Mouse (Mus musculus) retina, postnatal 7 days (tissue): ENCODE measurements around the gene Cdkl4.

Experiments used
- DNase-seq: peaks from one replicate; pipeline ENCODE4 v3.0.0-alpha.2; 2012; ENCODE audit warnings: low read depth, low spot score

Gene Cdkl4

DNA sequence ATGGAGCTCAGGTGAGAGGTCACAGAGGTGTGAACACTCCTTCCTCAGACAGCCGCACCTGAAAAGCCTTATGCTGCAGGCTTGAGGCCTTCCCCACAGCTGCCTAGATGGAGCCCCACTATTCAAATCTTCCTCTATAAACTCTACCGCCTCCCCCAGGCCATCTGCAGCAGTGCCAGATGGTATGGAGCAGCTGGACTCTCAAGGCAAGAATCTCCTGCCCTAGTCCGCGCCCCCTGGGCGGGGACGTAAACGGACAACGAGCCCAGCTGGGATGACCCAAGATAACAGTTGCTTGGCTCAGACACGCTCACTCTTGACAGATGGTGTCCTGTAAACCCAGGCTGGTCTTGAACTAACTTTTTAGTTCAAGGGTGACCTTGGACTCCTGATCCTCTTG is 60.4 kb downstream of the Cdkl4 start:
- DNase-seq: no peak

DNA sequence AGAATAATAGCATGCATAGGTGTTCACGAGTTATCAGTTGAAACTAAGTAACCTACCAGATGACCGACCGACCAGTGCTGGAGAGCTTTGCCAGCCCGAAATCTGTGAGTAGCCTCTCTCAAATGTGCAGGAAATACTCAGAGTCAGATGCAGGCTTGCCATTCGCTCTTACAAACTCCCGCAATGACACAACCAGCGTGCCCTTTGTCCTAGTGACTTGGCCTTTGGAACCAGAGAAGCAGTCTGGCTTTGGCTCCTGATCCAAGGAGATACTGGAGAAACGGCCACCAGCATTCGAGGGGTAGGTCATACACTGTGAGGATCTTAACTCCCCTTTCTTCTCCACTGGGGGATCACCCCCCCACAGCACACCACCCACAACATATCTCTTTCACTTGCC is 61.7 kb downstream of the Cdkl4 start:
- no peak for DNase-seq

DNA sequence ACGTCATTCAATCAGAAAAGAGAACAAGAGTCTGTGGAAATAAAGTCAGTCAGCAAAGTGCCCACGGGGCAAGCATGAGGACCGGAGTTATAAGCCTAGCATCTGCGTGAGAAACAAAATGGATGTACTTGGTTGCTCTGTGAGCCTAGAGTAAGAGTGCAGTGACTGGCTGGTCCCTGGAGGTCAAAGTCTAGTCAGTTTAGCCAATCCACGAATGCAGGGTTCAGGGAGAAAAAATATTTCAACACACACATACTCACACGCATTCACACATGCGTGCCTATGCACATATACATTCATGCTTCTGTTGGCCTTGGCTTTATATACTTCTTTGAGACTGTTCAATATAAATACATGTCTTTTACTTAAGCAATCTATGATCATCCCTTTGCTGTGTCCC is 62.1 kb downstream of the Cdkl4 start:
- no peak for DNase-seq

DNA sequence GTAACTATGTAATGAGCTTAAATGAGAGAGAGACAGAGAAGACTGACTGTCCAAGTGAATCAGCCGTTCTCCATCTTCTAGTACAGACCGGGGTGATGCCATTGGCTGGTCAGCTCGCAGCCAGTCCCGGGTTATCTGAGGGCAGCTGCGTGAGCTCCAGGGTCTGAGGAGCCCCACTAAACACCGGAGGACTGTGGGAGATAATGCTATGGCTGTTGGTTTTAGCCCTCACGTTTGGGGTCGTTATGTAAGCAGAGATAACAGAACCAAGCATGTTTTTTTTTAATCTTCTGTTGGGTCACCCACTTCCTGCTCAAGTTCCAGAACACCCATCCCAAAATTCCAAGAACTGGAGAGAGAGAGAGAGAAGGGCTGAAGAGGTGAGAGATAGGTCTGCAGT is 63.8 kb downstream of the Cdkl4 start:
- no peak for DNase-seq

DNA sequence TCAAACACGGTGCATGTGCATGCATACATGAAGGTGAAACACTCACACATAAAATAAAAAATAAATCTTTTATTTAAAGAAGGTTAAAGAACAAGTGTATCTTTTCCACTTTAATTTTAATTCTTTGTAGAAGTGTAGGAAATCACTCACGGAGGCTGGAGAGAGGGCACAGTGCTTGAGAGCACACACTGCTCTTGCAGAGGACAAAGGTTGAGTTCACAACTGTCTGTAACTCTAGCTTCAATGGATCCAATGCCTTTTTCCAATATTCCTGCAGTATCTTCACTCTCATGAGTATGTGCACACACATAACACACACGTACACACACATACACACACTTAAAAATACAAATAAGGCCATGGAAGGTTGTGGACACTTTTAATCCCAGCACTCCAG is 67.2 kb downstream of the Cdkl4 start:
- DNase-seq: no peak

DNA sequence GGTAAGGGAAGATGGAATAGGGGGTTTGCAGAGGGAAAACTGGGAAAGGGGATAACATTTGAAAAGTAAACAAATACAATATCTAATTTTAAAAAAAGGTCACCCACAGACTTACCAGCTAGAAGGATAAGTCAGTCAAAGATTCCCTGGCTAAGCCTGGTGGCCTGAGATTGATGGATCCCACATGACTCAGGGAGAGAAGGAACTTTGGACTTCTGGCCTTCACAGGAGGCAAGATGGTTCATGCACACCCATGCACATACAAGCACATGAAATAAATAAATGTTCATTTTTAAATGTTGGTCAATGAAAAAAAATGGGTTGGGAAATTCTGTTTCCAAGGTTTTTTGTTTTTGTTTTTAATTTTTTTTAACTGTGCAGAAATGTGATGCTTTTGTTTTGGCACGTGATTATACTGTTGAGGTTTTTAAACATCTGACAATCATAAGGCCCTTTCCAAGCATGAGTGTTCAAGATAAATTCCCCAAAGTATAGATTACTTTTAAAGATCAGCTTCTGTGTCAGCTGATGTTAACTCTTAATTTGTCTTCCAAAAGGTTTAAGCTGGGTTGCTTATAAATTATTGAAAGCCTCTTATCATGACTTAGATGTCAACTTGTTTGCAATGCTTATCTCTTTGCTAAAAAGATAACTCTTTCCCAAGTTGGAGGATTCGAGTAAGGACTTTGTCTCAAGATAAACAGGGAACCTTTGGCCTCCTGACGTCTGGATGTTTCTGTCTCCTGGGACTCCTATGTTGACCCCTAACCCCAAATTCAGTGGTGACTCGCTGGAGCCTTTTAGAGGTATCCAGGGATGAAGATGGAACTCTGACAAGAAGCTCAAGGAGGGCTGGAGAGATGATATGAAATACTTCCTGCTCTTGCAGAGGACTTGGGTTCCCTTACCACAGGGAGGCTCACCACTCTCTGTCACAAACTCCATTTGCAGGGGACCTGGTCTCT is 67.8 kb downstream of the Cdkl4 start:
- no peak for DNase-seq

DNA sequence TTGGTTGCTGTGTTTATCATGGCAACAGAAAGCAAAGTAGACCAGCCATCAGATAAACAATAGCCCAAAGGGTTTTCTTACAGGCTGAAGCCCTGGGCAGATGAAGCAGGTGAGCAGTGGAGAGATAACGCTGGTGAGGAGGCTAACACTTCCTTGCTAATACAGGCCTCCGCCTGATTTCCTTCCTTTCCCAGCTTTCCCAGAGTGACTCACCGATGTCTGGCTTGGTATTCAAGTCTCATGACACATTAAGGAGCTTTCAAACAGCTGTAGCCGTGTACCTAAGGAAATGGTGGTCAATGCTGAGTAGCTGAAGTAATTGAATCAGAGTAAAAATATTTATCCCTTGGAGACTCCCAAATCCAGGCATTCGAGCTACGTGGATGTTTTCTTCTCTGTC is 71.8 kb downstream of the Cdkl4 start:
- no peak for DNase-seq

DNA sequence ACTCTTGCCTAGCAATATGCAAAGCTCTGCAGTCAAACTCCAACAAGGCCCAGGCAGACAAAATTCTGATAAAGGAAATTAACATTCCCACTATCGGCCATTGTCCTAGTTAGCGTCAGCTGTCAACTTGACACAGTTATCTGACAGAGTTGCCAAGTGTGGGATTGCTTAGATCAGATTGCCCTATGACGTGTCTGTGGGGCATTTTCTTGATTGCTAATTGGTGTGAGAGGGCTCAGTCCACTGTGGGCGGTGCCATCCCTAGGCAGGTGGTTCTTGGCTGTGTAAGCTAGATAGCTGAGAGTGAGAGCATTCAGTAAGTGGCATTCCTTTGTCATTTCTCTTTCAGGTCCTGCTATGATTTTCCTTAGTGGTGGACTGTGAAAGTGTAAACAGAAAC is 72.3 kb downstream of the Cdkl4 start:
- DNase-seq: no peak

DNA sequence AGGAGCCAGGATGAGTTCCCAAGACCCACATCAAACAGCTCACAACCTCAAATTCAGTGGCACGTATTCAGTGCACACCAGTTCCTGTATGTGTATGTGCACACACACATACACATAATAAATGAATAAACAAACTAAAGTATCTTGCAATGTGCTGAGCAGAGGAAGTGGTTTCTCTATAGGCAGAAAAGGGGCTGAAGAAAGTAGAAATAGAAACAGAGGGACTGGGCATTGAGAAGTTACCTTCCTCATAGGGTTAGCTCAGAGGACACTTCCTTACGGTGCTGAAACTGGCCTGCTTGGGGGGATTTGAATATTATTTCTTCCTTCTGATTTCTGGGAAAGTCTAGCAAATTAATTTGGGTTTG is 75.8 kb downstream of the Cdkl4 start:
- DNase-seq: no peak

DNA sequence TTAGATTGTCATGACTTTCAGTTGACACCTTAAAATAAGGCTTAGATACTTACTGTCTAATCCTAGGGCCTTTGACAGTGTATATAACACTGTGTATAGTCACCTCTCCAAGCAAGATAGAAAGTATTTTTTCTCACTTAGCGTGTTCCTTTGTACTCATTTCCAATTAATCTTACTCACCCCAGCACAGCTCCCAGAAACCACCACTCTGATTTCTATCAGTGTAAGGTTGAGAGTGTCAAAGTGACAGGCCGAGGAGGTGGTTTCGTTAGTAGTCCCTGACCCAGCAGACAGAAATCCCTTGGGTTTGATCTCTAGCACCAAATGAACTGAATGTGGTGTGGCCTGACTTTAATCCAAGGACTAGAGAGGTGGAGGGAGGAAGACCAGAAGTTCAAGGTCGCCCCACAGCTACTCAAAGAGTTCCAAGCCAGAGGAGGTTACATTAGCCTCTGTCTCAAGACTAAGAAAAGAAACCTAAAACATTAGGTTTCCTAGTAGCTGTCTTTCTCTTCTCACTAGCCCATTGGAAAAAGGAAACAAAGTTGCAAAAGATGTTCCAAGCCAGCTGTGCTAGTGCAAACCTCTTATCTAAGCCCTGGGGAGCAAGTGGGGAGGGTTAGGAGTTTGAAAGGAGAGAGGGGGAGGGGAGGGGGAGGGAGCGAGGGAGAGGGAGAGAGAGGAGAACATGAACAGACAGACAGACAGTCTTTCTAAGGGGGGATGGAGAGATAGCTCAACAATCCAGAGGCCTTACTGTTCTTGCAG is 76.4 kb downstream of the Cdkl4 start:
- DNase-seq: no peak

DNA sequence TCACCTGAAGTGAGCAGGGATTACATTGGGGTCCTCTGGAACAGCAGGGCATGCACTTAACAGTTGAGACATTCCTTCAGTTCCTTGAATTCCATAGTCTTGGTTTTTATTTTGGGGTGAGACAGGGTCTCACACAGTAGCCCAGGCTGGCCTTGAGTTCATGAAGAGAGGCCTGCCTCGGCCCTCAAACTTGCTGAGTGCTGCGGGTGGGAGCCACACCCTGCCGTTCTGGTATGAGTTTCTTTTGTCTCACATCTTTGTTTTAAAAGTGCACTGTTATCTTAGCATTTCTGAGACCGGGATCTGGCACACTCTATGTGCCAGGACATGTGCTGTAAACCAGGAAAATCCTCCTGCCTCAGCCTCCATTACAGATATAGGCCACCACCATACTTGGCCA is 77.6 kb downstream of the Cdkl4 start:
- no peak for DNase-seq

DNA sequence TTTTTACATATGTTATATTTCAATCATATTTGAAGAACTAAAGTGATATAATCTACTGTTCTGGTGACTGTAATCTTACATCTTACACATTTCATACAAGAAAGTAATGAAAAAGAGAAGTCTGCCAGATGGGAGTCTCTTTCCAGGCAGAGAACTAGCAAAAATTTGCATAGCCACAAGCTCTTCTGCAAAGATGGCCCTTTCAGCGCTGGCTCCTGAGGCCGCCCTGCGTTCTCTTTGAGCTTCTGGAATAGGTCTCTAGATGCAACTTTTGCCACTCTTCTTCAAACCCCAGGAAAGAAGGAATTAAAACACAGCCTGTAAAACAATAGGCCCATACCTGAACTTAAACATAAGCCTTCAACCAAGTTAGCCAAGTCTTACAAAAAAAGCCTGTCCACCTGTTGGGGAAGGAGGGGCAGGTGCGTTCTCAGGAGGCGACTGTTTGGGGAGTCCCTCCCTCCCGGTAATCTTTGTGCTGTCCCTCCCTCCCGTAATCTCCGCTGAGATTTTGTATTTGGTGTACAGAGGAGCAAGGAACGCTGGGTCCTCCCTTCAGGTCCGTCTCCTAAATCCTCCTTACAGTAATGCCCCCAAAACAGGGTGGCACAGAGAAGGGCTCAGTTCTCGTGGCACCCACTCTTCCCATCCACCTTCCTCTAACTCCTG is 78.9 kb downstream of the Cdkl4 start:
- no peak for DNase-seq

DNA sequence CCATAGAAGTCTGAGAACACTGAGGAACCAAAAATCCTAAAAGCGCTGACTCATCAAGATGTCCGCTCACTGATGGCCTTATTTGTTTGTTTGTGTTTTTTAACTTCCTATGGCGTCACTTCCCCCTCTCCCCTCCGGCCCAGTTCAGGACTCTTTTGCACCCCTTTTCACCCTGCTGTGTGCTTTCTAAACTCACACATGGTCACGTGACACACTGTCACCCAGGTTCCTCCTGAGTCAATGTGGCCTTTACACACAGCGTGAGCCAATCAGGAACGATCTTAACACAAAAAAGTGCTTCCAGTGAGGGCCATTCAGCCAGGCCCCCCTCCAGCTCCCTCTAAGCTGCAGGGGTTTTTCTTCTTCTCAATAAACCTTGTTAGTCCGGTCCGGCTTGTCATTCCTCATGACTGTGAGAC is 80.4 kb downstream of the Cdkl4 start:
- no peak for DNase-seq

DNA sequence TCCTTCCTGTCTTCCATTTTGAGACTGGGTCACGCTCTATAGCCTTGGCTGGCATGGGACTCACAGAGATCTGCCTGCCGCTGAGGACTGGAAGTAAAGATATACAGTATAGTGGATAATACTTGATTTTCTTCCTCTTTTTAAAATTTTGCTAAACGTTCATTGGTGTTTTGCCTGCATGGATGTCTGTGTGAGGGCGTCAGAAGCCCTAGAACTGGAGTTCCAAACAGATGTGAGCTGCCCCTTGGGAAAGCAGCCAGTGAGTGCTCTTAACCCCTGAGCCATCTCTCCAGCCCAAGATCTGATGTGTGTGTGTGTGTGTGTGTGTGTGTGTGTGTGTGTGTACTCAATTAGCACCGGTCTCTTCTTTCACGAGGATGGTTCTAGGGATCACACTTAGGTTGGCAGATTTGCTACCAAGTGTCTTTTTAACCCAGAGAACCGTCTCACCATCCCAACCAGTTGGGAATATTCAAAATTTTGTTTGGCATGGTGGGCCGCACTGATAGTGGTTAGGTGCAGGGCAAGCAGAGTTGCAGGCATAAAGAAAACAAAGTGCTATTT is 80.9 kb downstream of the Cdkl4 start:
- no peak for DNase-seq

DNA sequence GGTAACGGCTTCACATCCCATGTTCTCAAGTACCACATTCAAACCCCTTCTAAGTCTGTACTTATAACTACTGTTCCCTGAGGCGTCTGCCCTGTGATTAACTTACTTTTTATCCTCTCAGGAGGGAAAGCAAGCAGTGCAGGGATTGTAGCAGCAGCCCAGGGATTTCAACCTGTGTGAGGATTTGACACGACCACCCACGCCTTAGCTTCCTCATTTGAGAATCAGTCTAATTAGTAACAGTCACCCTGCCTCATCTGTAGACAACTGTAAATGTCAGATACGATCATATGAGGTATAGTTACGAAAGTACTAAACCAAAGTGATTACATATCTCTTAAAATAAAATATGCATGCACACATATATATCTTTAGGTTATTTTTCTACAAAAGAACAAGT is 81.4 kb downstream of the Cdkl4 start:
- DNase-seq: no peak

DNA sequence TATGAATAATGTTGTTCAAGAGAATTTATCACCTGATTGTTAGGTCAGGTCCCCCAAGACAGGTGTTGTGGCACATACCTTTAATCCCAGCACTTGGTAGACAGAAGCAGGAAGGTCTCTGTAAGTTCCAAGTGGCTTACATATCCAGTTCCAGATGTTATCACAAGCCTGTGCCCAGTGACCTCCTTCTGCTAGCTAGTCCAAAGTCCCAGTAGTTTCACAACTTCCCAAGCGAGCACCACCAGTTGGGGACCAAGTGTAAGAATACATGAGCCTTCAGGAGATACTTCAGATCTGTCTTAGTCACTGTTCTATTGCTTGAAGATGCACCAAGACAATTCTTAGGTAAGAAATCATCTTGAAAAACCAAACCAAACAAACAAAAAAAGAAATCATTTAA is 83.7 kb downstream of the Cdkl4 start:
- DNase-seq: no peak

DNA sequence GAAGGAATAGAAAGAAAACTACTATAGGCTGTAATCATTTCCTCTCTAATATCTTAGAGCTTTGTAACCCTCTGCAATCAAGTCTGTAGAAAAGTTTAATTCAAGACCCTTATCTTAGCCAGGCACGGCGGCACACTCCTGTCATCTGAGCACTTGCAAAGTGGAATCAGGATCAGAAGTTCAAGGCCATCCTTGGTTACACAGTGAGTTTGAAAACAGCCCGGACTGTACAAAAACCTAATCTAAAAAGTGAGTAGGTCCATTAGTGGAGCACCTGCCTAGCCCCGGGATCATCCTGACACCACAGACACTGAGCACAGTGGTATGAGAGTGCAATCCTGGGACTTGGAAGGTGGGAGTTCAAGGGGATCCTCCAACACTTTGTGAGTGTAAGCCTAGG is 84.8 kb downstream of the Cdkl4 start:
- DNase-seq: no peak

DNA sequence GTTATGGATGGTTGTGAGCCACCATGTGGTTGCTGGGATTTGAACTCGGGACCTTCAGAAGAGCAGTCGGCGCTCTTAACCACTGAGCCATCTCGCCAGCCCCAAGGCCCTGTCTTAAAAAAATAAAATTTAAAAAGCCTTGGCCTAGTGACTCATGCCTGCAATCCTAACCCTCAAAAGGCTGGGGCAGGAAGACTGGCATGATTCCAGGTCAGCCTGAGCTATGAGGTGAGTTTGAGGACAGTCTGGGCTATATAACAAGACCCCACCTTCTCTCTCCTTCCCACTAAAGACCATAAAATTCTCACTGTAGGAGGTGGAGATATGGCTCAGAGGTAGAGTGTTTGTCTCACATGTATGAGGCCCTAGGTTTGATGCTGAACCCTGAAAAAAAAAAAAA is 85.3 kb downstream of the Cdkl4 start:
- no peak for DNase-seq

DNA sequence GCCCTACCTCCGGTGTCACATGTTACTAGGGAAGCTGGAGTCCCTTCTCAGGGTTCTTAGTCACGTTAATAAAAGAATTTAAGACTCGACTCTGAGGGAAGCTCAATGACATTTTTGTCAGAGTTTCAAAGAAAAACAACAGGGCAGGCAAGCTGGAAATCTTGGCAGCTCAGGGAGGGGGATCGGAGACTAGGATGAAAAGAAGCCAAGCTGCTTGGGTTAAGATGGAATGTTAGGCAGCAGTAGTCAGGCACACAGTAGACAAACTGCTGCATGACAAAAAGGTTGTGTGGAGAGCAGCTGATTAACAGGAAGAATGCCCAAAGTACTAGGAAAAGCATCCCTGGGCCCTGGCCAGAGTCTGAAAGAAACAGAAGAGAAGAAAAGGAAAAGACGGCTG is 87.4 kb downstream of the Cdkl4 start:
- no peak for DNase-seq

DNA sequence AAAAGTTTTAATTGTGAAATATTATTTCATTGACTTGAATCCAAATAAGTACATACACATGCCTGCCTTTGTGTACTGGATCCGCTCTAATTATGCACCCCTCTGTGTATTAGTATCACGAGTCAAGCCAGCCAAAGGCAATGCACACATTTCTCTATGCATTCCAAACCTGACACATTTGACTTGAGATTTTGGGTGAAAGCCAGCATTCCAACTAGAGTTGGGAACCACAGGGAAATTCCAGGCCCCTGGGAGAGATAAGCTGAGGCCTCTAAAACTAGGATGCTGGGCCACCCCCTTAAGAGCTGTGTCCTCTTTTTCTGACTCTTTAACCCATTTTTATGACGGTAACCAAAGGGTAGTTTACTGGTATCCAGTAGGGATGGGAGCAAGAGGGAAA is 88.7 kb downstream of the Cdkl4 start:
- DNase-seq: no peak

DNA sequence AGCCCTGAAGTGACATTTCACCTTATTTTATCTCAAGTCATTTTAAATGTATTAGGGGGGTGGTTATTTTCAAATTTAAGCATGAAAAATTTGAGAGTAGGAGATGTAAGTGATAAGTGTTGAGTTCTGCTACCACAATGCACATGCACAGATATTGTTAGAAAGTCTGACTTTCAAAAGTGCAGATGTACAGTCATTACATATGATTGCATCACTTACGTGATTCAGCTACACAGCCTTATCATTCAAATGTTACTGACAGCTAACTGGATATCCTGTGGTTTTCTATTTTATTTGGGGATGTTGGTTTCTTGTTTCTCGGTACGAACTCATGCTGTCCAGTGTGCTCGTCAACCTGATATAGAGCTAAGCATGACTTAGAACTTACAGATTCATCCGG is 92.5 kb downstream of the Cdkl4 start:
- DNase-seq: no peak

DNA sequence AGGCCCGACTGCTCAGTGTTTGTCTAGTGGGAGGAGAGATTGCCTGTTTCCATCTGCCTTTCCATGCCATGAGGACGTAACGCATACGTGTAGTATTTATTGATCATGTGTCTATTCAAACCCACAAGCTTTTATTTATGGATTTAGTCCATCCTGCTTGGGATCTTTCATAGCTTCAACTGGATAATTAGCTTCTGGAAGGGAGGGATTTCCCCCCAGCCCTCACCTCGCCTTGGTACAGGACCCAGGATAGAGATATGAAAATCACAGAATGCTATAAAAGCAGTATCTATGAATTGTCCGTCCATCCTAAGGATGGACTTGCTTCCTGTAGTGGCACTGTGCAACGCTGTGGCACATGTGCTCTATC is 96.8 kb downstream of the Cdkl4 start:
- no peak for DNase-seq
